Mouse (Mus musculus): ENCODE data around the gene Gtf2h4.

Gtf2h4 gene

GRCm38 (mm10) chr17:35697759-35698500, 24.4 kb upstream of the Gtf2h4 start:
- in situ Hi-C loops (cut with MboI; ENCODE audit: low sequenced_read_pairs) = no loop called here

- in situ Hi-C loops (cut with MboI; ENCODE audit: low sequenced_read_pairs) = no loop called here
These were observed 23.9 kb upstream of the Gtf2h4 start for GRCm38 (mm10) chr17:35697429-35697758.

- in situ Hi-C loops (cut with MboI; ENCODE audit: low sequenced_read_pairs) = no loop called here
These were observed 23.2 kb upstream of the Gtf2h4 start for GRCm38 (mm10) chr17:35696691-35697090.

DNA sequence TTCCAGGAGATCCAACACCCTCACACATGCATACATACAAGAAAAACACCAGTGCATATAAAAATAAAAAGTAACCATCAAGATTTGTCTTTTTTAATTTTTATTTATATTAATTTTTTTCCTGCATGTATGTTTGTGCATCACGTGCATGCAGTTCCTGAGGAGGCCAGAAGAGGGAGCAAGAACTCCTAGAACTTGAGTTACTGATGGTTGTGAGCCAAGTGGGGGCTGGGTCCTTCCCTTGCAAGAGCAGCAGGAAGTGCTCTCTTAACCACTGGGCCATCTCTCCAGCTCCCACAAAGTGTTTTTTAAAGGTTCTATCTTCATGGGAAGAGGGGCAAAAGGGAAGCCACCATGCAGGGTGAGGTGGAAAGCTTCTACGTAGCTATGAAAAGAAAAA, 21.8 kb upstream of the Gtf2h4 start:
- in situ Hi-C loops (cut with MboI; ENCODE audit: low sequenced_read_pairs) = no loop called here

DNA sequence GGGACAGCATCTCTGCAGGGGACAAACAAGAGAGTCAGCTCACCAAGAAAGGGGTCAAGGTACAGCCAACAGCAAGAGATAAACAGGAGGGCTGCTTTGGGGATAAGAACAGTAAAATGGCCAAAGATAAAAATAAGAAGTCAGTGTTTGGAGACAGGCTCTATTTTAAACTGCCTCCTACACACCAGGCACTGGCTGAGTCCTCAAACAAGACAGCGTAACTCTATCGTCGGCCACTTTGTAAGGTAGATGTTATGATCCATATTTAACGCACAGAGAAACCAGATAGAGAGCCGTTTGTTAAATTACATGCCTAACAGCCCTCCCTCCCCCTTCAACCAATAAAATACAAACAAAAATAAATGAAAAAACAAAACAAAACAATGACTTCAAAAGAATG, 20.4 kb upstream of the Gtf2h4 start:
- in situ Hi-C loops (cut with MboI; ENCODE audit: low sequenced_read_pairs) = no loop called here

DNA sequence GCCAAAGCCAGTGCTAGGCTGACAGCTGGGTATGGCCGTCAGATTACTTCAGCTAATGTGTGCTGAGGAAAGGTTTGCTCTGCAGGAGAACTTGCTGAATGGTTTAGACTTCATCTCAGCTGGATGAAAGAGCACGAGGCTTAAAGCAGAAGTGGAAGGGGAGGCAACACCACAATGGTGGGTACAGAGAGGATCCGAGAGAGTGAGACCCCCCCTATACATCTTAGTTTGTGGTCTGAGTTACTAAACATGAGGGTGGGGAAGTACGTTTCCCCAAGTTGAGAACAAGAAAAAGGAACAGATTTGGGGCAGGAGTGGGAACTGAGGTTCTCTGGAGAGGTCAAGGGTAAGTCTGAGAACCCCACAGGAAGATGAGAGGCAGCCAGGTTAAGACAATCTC, 18.8 kb upstream of the Gtf2h4 start:
- in situ Hi-C loops (cut with MboI; ENCODE audit: low sequenced_read_pairs) = no loop called here

DNA sequence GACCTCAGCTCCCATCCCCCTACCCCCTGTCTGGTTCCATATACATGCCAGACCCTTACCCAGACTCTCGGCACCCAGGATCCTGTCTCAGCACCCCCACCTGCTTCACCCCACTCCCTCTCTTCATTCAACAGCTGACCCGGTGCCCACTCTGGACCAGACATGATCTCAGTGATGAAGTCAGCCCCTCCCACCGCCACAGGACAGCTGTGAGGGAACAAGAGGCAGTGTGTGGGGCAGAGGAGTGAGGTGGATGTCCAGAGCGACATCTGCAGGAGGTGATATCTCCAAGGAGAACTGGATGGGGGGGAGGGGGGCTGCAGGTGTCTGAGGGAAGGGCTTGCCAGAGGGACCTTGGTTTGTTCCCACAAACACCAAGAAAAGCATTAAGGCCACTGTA, 18.3 kb upstream of the Gtf2h4 start:
- in situ Hi-C loops (cut with MboI; ENCODE audit: low sequenced_read_pairs) = no loop called here

GRCm38 (mm10) chr17:35689936-35690645, 16.6 kb upstream of the Gtf2h4 start:
- in situ Hi-C loops (cut with MboI; ENCODE audit: low sequenced_read_pairs) = no loop called here

DNA sequence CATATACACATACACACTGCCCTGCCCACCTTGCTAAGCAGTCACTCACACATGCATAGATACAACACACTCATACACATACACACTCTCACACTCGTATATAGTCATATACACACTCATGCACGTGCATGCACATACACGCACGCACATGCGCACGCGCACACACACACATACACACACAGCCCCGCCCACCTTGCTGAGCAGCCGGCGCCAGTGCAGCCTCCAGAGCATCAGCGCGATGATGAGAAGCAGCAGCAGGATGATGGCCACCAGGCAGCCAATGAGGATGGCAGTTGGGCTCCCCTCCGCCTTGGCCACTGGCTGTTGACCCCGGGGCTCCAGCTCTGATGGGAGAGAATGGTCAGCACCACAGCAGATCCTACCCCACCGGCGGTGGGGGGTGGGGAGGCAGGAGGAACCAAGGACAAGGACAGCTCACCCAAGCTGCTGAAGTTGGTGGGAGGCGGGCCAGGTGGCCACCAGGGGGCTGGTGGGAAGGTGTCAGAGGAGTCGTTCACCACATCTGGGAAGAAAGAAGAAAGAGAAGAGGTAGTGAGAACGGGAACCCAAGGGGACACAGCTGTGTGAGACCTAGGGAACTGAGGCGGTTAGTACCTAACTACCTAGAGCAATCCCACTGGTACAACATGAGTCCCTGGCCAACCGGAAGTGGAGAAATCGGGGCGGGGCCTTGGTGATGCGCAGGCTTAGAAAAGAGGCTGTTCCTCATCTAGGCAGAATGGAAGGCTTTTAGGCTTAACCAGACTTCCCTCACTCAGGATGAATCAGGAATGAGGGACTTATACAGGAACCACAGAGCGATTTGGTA, 15.0 kb upstream of the Gtf2h4 start:
- in situ Hi-C loops (cut with MboI; ENCODE audit: low sequenced_read_pairs) = no loop called here

GRCm38 (mm10) chr17:35685061-35685460, 11.5 kb upstream of the Gtf2h4 start:
- in situ Hi-C loops (cut with MboI; ENCODE audit: low sequenced_read_pairs) = no loop called here

DNA sequence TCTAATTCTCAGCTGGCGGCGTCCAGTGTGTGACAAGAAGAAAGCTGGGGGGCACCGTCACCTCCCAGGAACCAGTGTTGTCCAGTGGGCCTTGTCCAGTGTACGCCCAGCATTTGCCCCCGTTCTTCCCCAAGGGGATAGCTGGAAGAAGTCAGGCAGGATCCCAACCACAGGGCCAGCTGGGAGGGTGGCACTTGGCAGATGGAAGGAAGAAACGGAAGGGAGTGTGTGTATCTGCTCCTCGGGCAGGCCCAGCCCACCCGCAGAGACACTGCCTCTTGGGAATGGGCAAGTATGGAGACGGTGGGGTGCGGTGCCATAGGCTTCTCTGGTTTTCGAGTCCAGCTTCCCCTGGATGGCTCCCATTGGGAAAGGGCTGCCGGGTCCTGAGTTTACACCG, 8.4 kb upstream of the Gtf2h4 start:
- in situ Hi-C loops (cut with MboI; ENCODE audit: low sequenced_read_pairs) = no loop called here

DNA sequence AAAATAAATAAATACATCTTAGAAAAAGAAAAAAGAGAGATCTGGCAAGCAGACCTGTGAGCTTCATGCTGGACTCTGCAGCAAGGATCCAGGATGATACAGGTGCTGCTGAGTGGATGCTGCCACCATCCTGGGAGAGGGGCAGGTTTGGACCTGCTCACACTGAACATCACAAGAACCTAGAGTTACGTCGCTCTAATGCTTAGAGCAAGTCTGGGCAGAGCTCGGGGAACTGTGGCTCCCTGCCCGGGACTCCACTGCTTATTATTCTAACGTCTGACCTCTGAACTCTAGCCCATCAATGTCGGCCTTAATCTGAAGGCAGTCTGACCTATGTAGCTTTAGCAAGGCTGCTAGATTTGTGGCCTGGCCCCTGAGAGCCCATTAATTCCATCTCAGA, 7.1 kb upstream of the Gtf2h4 start:
- in situ Hi-C loops (cut with MboI; ENCODE audit: low sequenced_read_pairs) = no loop called here

DNA sequence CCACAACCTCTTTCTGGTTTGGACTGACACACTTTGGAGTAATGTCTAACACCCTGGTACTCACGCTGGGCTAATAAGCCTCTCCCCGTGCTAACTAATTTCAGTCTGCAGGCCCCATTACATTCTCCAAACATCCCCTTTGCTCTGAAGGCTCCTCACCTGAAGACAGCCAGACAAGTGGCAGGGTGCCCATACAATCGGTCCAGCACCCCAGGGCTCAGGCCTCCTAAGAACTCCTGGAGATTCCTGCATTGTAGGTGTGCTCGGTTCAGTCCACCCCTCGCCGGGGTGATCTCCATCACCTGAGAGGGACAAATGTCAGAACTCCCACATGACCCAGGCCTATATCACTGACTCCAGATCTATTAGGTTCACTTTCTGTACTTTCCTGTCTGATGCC, 1.0 kb downstream of the Gtf2h4 start:
- in situ Hi-C loops (cut with MboI; ENCODE audit: low sequenced_read_pairs) = no loop called here

DNA sequence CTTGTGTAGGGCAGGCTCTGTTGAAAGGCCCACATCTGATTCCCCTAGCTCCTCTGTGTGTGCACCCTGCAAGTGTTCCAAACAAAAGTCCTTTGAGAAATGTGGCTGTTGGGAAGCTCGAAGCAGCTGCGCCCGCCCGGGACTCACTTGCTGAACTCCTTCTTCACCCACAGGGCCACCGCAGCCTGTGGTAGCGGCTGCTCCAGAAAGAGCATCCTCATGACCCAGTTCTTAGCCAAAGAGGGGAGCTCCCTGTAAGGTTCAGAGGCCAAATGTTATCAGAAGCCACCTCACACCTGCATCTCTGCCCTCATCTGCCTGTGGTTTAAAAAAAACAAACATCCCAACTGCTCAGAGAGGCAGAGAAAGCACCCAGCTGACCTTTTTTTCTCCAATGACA, 1.7 kb downstream of the Gtf2h4 start:
- in situ Hi-C loops (cut with MboI; ENCODE audit: low sequenced_read_pairs) = no loop called here

DNA sequence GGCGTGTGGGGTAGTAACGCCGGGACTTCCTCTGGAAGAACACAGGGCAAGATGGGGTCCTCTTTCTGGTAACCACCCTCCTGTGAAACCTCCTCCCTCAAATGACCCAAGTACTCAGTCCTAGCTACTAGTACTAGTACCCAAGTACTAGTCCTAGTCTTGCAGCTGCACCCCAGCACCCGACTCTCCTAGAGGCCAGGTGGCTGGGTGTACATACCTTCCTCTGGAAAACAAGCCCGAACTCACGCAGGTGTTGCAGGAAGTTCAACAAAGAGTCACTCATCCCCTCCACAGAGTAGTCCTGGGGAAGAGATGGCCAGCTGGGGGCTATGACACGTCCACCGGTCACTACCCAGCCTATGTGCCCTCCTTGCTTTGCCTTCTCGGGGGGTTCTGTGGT, 3.8 kb downstream of the Gtf2h4 start:
- in situ Hi-C loops (cut with MboI; ENCODE audit: low sequenced_read_pairs) = no loop called here

DNA sequence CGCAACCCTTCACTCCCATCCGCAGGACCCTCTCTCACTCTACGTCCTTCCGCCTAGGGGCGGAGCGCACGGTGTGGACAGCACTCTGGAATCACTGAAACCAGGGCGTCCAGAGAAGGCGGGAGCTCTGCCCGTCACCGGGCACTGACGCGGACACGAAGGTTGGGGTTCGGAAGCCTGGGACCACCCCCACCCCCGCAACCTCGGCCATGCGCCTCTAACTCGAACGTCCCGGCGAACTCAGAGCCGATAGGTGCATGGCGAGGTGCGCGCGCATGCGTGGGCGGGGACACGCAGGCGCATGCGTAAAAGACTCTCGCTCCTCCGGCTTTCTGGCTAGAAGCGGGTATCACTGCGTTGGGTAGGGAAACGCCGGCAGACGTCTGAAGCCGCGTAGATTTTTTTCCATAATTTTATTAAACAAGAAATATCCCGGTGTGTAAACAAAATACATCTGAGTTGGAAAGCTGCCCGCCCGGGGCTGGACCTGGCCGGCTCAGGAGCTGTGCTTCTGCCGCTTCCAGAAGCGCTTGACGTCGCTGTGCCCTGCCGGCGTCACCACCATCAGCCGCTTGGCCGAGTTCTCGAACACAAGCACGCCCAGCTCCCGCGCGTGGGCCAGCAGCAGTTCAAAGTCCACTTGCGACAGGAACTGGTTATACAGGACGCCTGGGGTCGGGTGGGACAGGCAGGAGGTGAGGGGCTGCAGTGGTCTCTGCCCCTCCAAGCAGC, 6.0 kb downstream of the Gtf2h4 start, which contains the start of gene Vars2:
TSS of gene Vars2 (minus strand) at position 259 of the 732 bp plus-strand sequence.
- in situ Hi-C loops (cut with MboI; ENCODE audit: low sequenced_read_pairs) = no loop called here

DNA sequence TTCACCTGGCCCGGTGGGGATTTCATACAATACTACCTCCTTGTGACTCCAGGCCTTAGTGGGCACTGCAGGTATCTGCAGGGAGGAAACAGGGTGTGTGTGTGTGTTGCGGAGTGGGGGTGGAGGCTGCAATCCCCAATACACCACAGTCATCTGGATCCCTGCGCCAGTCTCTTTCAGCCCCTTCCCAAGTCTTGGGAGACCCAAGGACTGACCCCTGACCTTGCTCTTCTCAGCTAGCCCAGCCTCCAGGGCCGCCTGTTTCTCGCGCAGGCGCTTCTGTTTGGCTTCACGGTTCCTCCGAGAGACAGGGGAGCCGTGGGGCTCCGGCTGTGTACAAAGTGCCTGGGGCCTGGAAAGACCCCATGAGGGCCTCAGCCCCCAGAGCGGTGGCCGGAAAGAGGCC, 6.7 kb downstream of the Gtf2h4 start:
- in situ Hi-C loops (cut with MboI; ENCODE audit: low sequenced_read_pairs) = no loop called here

DNA sequence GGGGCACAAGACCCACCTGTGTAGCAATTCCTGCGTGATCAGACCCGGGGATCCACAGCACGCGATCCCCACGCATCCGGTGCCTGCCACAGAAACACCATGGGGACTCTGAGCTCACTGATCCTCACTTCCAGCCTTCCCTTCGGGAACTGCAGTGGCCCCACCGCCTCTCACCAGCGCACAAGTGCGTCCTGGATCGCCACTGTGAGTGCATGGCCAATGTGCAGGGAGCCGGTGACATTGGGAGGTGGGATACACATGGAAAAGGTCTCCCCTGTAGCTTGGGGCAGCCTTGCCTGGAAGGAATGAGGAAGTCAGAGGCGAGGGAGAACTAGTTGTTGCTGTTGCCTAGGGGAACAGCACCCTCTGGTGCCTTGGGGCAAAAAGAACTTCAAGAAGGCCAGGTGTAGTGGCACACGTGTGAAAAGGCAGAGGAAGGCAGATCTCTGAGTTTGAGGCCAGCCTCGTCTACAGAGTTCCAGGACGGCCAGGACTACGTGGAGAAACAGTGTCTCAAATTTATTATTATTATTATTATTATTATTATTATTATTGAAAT, 7.5 kb downstream of the Gtf2h4 start:
- in situ Hi-C loops (cut with MboI; ENCODE audit: low sequenced_read_pairs) = no loop called here

- in situ Hi-C loops (cut with MboI; ENCODE audit: low sequenced_read_pairs) = no loop called here
These were observed 20.5 kb downstream of the Gtf2h4 start for GRCm38 (mm10) chr17:35653086-35653485.

- in situ Hi-C loops (cut with MboI; ENCODE audit: low sequenced_read_pairs) = no loop called here
These were observed 24.1 kb downstream of the Gtf2h4 start for GRCm38 (mm10) chr17:35649429-35649828.
